8 mouse cellular contexts compared by ENCODE assay signal in the genomic region with DNA sequence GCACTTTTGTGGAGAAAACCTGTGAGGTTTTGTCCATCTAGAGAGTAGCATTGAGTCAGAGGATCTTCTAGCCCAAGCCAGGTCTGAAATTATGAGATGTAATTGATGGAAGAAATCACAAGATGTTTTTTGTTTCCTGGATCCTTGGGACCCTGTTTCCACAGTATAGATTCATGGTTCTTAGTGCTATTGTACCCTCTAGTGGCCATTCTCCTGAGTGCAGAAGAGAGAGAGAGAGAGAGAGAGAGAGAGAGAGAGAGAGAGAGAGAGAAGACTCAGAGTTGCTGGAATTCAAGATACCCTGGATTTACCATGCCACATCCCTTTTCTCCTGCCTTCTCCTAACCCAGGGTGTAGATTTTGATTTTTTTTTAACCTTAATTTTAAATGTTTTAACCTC. TPM values are rescaled to one million over a fixed set of nuclear protein-coding genes. Genes with fewer than 3 reads are reported as not detected.
A peak's percentile ranks its signal among the peaks of the same experiment; 100 is the strongest.
DNase-seq lines count a peak whose midpoint lies in the region; ATAC-seq lines count a peak whose summit lies in the region.

No protein-coding gene starts in this region.

- H3K27ac ChIP-seq in hindbrain, embryonic 11.5 days (ENCODE audit: low read depth, low read length) = no peak overlapping the region
- no peak overlapping the region for H3K27ac ChIP-seq in hindbrain, embryonic 10.5 days
- no peak overlapping the region for H3K27ac ChIP-seq in forebrain, embryonic 13.5 days

- no peaks in the 10 kb centered on the region for H3K36me3 ChIP-seq in hindbrain, embryonic 11.5 days (ENCODE audit: control insufficient read depth, insufficient read depth, low read length)
- no peaks in the 10 kb centered on the region for H3K36me3 ChIP-seq in hindbrain, embryonic 10.5 days
- no peaks in the 10 kb centered on the region for H3K36me3 ChIP-seq in forebrain, embryonic 13.5 days (ENCODE audit: poor library complexity, severe bottlenecking)

- peak; percentile 65 for DNase-seq in hindbrain, embryonic 11.5 days (ENCODE audit: low spot score)
- no peak for DNase-seq in hindbrain, embryonic 10.5 days (ENCODE audit: low spot score)
- DNase-seq in A20 (ENCODE audit: low read depth, low spot score) = peak; percentile 47
- peak; percentile 87 for DNase-seq in brain, adult 2 months (ENCODE audit: low read depth, low spot score)
- DNase-seq in gastrocnemius, postnatal 36 days = no peak
- DNase-seq in thymus, postnatal 25 days = no peak

- no peak overlapping the region for H3K9ac ChIP-seq in hindbrain, embryonic 11.5 days (ENCODE audit: low read depth, low read length)
- H3K9ac ChIP-seq in forebrain, embryonic 13.5 days = no peak overlapping the region

- no peaks in the 10 kb centered on the region for H3K27me3 ChIP-seq in hindbrain, embryonic 11.5 days (ENCODE audit: control insufficient read depth, insufficient read depth, low read length)
- H3K27me3 ChIP-seq in hindbrain, embryonic 10.5 days (ENCODE audit: insufficient read depth, poor library complexity, severe bottlenecking) = peaks cover 5% of the 10 kb centered on the region; the same call in 1 of the 2 replicates
- H3K27me3 ChIP-seq in forebrain, embryonic 13.5 days = no peaks in the 10 kb centered on the region

- ATAC-seq in hindbrain, embryonic 11.5 days (ENCODE audit: low FRiP score) = no peak
- peak; percentile 65; the same call in 1 of the 2 replicates for ATAC-seq in forebrain, embryonic 13.5 days
- 0 out of 2 replicates have a peak, but pooled peaks have one; percentile 20 for ATAC-seq in megakaryocyte, adult 5-6 weeks (ENCODE audit: poor library complexity, severe bottlenecking)

- H3K4me2 ChIP-seq in hindbrain, embryonic 11.5 days (replicated peaks; ENCODE audit: low read depth, low read length) = no peak overlapping the region
- H3K4me2 ChIP-seq in forebrain, embryonic 13.5 days = no peak overlapping the region

- H3K4me1 ChIP-seq in hindbrain, embryonic 11.5 days (replicated peaks; ENCODE audit: control insufficient read depth, insufficient read depth, low read length) = no peaks in the 10 kb centered on the region
- peaks cover 19% of the 10 kb centered on the region for H3K4me1 ChIP-seq in hindbrain, embryonic 10.5 days (replicated peaks)
- peaks cover 25% of the 10 kb centered on the region; the same call in 1 of the 2 replicates for H3K4me1 ChIP-seq in forebrain, embryonic 13.5 days

- H3K9me3 ChIP-seq in hindbrain, embryonic 11.5 days (ENCODE audit: control insufficient read depth, low read length) = no peaks in the 10 kb centered on the region
- no peaks in the 10 kb centered on the region for H3K9me3 ChIP-seq in hindbrain, embryonic 10.5 days
- H3K9me3 ChIP-seq in forebrain, embryonic 13.5 days (replicated peaks) = no peaks in the 10 kb centered on the region; the same call in 1 of the 2 replicates

- H3K4me3 ChIP-seq in hindbrain, embryonic 11.5 days (ENCODE audit: low read depth, low read length) = no peak overlapping the region
- H3K4me3 ChIP-seq in hindbrain, embryonic 10.5 days = no peak overlapping the region
- no peak overlapping the region for H3K4me3 ChIP-seq in forebrain, embryonic 13.5 days

- intact Hi-C loops in gastrocnemius, postnatal 36 days (cut with DNase I) = no loop called here

RNA-seq across cellular contexts. Expression of a gene that starts 26.3 kb away (rescaled TPM):
- polyA plus RNA-seq in hindbrain, embryonic 11.5 days (2014; fragmentation: Nextera tagmentation; extraction: Ambion mirVana) = 13.9 and 14.2 TPM in 2 replicates
- 14.7 and 19.2 TPM in 2 replicates for polyA plus RNA-seq in hindbrain, embryonic 10.5 days (2016; fragmentation: Nextera tagmentation; extraction: Ambion mirVana)
- 4.8 and 6.0 TPM in 2 replicates for polyA plus RNA-seq in forebrain, embryonic 13.5 days (2015; fragmentation: Nextera tagmentation; extraction: Ambion mirVana)
- total RNA-seq in megakaryocyte, adult 5-6 weeks (2015) = 141 and 152 TPM in 2 replicates
- 211 and 245 TPM in 2 replicates for total RNA-seq in megakaryocyte, adult 5-6 weeks (2017)
- total RNA-seq in gastrocnemius, postnatal 36 days (2021) = 10 to 100 TPM; 15.6 to 25.5 TPM

RNA-seq across cellular contexts. Expression of a gene that starts 36.5 kb away (rescaled TPM):
- polyA plus RNA-seq in hindbrain, embryonic 11.5 days (2014; fragmentation: Nextera tagmentation; extraction: Ambion mirVana) = 0.99 TPM in 1 of 2 replicates, not detected in the other
- polyA plus RNA-seq in hindbrain, embryonic 10.5 days (2016; fragmentation: Nextera tagmentation; extraction: Ambion mirVana) = 0.82 and 1.3 TPM in 2 replicates
- polyA plus RNA-seq in forebrain, embryonic 13.5 days (2015; fragmentation: Nextera tagmentation; extraction: Ambion mirVana) = not detected in 2 replicates
- total RNA-seq in megakaryocyte, adult 5-6 weeks (2015) = 10.2 TPM in 1 of 2 replicates, not detected in the other
- 35.6 TPM in 1 of 2 replicates, not detected in the other for total RNA-seq in megakaryocyte, adult 5-6 weeks (2017)
- 1 to 10 TPM in 1 of 2 experiments, not detected in 1; 2.1 TPM for total RNA-seq in gastrocnemius, postnatal 36 days (2021)

RNA-seq across cellular contexts. Expression of a gene that starts 47.3 kb away (rescaled TPM):
- 14.4 and 17.8 TPM in 2 replicates for polyA plus RNA-seq in hindbrain, embryonic 11.5 days (2014; fragmentation: Nextera tagmentation; extraction: Ambion mirVana)
- polyA plus RNA-seq in hindbrain, embryonic 10.5 days (2016; fragmentation: Nextera tagmentation; extraction: Ambion mirVana) = 18.3 and 30.3 TPM in 2 replicates
- 26.2 and 32.2 TPM in 2 replicates for polyA plus RNA-seq in forebrain, embryonic 13.5 days (2015; fragmentation: Nextera tagmentation; extraction: Ambion mirVana)
- 35.4 and 37.5 TPM in 2 replicates for total RNA-seq in megakaryocyte, adult 5-6 weeks (2015)
- total RNA-seq in megakaryocyte, adult 5-6 weeks (2017) = 25.7 and 65.8 TPM in 2 replicates
- total RNA-seq in gastrocnemius, postnatal 36 days (2021) = 10 to 100 TPM; 17.6 to 22.7 TPM

RNA-seq across cellular contexts. Expression of a gene that starts 57.3 kb away (rescaled TPM):
- polyA plus RNA-seq in hindbrain, embryonic 11.5 days (2014; fragmentation: Nextera tagmentation; extraction: Ambion mirVana) = 8.1 and 8.7 TPM in 2 replicates
- polyA plus RNA-seq in hindbrain, embryonic 10.5 days (2016; fragmentation: Nextera tagmentation; extraction: Ambion mirVana) = 9.8 and 10.4 TPM in 2 replicates
- 4.4 and 4.6 TPM in 2 replicates for polyA plus RNA-seq in forebrain, embryonic 13.5 days (2015; fragmentation: Nextera tagmentation; extraction: Ambion mirVana)
- total RNA-seq in megakaryocyte, adult 5-6 weeks (2015) = 22.3 and 23.9 TPM in 2 replicates
- 8.2 and 8.4 TPM in 2 replicates for total RNA-seq in megakaryocyte, adult 5-6 weeks (2017)
- total RNA-seq in gastrocnemius, postnatal 36 days (2021) = 10 to 100 TPM; 39.2 to 44.1 TPM

Comparison
In these comparisons a context has a peak if more than half of its experiments do, and no peak if none do; other contexts are left out.
1. DNase-seq: peak in hindbrain, embryonic 11.5 days (single experiment), A20 (single experiment) and brain, adult 2 months (single experiment); none in hindbrain, embryonic 10.5 days (single experiment), gastrocnemius, postnatal 36 days (0 of 2) and thymus, postnatal 25 days (single experiment).